Mouse (Mus musculus) kidney, adult 2 months (tissue): ENCODE measurements around the gene Pstpip1.

ENCODE experiments used
- CTCF ChIP-seq: fragments of 200-500 bp; conservative IDR thresholded peaks from 2 replicates; pipeline ENCODE4 v1.5.1; 2011; ENCODE audit warnings: low read depth, mild to moderate bottlenecking, control low read depth, low read length, moderate library complexity, mixed read lengths; ENCODE audit not compliant: insufficient read depth, insufficient read length
- POLR2A ChIP-seq: fragments of 200-500 bp; IDR thresholded peaks from one replicate; pipeline ENCODE4 v1.6.1; 2011; ENCODE audit warnings: low read depth, low read length, control low read depth

DNA sequence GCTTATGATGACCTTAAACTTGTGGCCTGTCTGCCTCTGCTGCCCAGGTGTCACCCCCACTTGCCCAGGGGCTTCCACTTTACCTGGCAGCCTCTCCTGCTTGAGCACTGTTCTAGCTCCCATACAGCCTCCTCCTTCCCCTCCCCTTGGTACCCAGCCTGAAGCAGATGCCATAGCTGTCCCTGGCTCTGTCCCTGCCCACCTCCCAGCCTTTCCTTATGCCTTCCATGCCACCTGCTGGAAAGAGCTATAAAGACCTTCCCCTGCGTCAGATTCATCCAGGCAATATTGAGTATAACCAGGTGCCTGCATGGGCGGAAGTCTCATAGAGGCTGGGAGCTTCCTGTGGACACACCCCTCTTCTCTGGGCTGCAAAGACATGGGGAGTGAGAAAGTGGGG lies 29.9 kb downstream of the Pstpip1 start:
- TF ChIP-seq POLR2A = no peak
- TF ChIP-seq CTCF = no peak
